Mouse (Mus musculus) left cerebral cortex, postnatal 14 days (tissue): ENCODE measurements at regions not wholly inside any gene's neighbourhood (a gene's known extent, or its start where the extent isn't known, plus 50 kb on each side); places are given as distances from the start of the nearest gene placed in this dataset.

Source experiments
- DNase-seq, 2 experiments: peaks; one replicate each; pipeline ENCODE4 v3.0.0; 2021 to 2022; ENCODE audit warnings: low spot score in 2 of 2, mixed read lengths in 1 of 2
- intact Hi-C: fragments of 180-260 bp; cut with DNase I; formaldehyde crosslinking; loops from one replicate; pipeline ENCODE4 v1.15.1; 2025

- intact Hi-C loops = no loop called here
Measured at GRCm38 (mm10) chr12:9839198-9839845, 269.4 kb downstream of the Osr1 start.

GRCm38 (mm10) chr12:9839949-9840348 lies 270.0 kb downstream of the Osr1 start:
- intact Hi-C loops = no loop called here
- DNase-seq = no peak

More at GRCm38 (mm10) chr12:9839198-9839845, 269.4 kb downstream of the Osr1 start:
- DNase-seq = no peak

DNA sequence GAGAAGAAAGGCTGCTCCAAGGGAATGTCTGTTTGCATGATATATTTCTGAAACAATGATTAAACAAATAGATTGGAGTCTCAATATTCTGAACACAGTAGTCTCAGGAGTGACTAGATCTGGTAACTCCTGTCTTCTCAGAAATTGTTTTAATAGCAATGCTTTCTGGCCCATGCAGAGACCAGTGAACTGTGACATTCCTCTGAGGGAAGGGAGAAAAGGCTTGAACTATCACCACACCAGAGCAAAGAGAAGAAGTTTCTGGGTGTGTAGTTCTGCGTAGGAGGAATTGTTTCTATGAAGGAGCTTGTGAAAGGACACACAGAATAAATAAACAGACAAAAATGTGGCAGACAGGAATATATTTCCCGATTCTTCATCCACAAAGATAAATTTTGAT lies 277.1 kb downstream of the Osr1 start:
- no peak for DNase-seq
- intact Hi-C loops = no loop called here

DNA sequence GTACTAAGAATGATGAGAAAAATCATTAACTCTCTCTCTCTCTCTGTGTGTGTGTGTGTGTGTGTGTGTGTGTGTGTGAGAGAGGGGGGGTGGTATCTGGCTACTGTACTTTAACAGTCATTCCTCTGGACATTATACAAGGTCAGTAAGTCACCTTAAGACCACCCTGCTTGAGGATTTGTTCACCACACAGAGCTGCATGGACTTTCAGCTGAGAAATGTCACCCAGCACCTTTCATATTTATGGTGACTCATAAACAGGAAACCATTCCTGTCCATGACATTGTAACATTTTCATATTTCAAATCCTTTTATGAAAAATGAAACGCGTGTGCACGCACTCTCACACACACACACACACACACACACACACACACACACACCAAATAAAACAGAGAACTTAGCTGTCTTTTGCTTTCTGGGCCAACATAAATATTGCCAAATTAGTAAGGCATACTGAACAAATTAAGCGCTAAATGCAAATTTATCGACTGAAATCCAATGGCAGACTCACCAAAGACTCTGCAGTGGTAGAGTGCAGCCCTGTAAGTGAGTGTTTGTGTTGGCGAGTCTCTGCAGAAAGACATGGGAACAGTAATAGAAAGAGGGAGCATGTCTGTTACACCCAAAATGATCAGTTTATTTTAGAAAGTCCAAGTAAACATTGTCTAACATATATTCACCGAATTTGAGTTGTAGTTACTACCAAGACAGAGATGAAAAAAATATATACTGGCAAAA lies 277.7 kb downstream of the Osr1 start:
- DNase-seq = no peak

GRCm38 (mm10) chr12:9855503-9856024 lies 285.6 kb downstream of the Osr1 start:
- DNase-seq = no peak
- intact Hi-C loops = no loop called here

More for the DNA sequence above, 277.7 kb downstream of the Osr1 start:
- intact Hi-C loops = no loop called here

DNA sequence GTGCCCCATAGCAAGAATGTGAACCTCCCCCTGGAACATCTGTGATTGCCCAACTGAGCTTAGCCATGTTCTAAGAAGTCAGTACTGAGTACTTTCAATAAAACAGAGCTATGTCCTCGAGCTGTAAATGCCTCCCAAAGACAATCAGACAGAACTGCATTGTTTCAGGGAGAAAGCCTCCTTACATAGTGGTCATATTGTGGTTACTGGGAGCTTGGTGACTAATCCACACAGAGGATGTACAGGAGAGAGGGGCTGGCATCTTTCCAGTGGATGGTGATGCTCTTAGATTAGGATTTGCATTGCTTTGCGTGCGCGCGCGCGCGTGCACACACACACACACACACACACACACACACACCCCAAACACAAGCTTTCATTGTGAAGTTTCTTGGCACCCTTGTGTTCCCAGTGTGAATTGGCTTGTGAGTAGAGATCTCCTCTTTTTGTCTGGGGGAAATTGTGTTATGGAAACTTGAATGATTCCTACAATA lies 286.3 kb downstream of the Osr1 start:
- DNase-seq = peak in 1 of 2 experiments; percentile 23
- intact Hi-C loops = no loop called here

GRCm38 (mm10) chr12:9857990-9858389 lies 288.1 kb downstream of the Osr1 start:
- peak; percentile 54 to 62 for DNase-seq
- intact Hi-C loops = no loop called here

DNA sequence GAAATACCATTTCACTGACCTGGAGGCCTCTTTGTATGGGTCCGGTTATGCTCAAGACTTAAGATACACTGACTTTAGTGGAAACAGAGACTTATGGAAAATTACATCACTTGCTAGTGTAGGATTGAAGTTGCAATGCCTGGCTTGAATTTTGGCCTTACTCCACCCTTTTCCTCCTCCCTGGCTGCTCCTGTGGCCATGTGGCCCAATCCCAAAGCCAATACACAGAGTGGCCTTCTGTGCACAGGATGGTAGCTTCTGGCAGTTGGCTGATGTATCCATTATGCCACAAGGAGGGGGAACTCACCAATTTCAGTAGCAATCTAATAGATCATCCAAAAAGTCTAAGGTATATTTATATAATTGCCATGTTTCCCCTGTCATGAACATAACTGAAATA lies 292.4 kb downstream of the Osr1 start:
- intact Hi-C loops = no loop called here
- DNase-seq = no peak

- intact Hi-C loops = no loop called here
- DNase-seq = peak in 1 of 2 experiments; percentile 4
Measured at GRCm38 (mm10) chr12:9872236-9872635, 302.3 kb downstream of the Osr1 start.

DNA sequence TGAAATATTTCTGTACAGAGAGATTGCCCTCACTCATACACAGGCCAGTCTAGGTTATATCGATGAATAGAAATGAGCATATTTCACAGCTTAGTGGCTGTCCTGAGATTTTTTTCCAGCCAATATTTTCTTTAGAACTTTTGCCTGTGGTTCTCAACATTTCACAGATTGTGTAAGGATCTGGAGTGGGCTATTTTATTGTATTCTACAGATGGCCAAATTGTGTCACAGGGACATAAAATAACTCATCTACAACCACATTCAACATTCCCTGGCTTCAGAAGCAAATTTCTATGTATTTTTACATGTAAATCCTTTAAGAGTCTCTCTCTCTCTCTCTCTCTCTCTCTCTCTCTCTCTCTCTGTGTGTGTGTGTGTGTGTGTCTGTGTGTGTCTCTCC lies 303.3 kb downstream of the Osr1 start:
- DNase-seq = peak in 1 of 2 experiments; percentile 28
- intact Hi-C loops = no loop called here

- intact Hi-C loops = no loop called here
- DNase-seq = no peak
Measured at GRCm38 (mm10) chr12:9874823-9875222, 304.9 kb downstream of the Osr1 start.

DNA sequence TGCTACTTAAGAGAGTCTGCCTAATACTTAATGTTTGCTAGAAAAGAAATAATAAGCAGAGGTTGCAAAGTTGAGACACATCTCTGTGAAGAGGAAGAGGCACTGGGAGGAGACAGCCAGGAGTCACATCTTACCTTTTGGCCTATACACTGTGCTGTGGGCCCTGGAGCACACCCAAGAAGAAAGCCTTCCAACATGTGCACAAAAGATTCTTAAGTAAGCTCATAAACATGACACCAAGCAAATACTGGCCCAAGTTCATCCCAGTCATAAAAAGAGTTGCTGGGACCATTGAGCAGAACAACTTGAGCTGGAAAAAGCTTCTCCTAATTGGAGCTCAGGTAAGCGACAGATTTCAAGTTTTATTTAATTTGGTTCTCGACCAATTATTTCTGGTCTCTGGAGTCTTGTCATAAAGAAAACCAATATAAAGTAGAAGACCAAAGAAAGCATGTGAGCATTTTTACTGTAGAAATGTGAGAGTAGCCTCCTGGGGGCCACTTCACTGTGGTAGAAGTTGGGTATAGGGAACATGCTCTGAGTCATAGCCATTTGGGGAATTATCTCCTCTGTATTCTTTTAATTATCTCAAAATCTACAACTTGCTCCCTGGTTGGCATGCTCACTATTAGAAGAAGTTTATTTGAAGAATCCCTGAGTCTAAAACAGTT lies 312.2 kb downstream of the Osr1 start:
- intact Hi-C loops = no loop called here
- no peak for DNase-seq

DNA sequence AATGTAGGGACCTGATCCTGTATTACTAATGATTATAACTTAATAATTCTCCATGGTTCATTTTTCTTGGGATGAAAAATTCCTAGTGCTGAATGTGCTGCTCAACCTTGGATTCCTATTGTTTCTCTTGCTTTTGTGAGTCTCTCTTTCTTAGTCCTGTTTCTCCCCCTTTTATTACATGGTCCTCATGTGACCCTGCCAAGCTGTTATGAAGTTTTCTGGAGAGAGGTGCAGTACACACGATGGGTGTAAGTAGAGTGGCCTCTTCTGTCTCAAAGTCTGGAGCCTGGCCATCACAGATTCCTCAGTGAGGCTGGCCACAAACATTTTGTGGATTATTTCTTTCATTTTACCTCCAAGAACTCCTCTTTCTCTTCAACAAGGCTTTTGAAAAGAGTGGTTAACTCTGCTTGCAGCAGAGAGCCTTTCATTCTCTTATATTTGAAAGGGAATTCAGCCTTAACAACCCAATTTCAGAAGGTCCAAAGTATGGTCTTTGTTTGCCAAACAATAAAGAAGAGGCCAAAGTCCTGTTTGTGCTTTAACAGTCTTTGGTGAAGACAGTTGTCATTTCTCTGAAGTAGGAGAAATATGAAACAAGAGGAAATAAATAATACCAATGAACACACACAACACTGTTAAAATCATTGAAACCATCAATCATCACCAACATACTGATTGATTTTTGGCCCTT lies 313.3 kb downstream of the Osr1 start:
- intact Hi-C loops = no loop called here
- DNase-seq = no peak

DNA sequence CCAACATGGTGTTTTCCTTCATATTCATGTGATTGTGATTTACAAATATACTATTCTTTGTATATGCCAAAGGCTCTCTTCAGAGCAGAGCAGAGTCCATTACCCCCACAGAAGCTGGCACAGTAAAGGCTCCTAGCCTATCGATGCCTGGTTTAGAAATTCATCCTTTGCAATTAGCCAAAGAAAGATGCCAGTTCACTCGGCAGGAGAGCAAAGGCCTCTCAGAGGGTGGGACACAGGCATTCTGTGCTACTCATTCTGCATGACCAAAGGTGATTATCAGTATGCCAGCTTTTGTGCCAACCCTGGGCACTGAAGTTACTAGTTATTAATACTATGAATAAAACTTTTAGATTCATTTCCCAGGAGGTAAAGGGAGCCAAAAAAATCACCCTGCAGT lies 324.6 kb downstream of the Osr1 start:
- intact Hi-C loops = no loop called here

GRCm38 (mm10) chr12:9897980-9898379 lies 328.1 kb downstream of the Osr1 start:
- no peak for DNase-seq
- intact Hi-C loops = no loop called here

More for the DNA sequence above, 324.6 kb downstream of the Osr1 start:
- DNase-seq = no peak

- intact Hi-C loops = no loop called here
- no peak for DNase-seq
Measured at GRCm38 (mm10) chr12:9898420-9898819, 328.5 kb downstream of the Osr1 start.

DNA sequence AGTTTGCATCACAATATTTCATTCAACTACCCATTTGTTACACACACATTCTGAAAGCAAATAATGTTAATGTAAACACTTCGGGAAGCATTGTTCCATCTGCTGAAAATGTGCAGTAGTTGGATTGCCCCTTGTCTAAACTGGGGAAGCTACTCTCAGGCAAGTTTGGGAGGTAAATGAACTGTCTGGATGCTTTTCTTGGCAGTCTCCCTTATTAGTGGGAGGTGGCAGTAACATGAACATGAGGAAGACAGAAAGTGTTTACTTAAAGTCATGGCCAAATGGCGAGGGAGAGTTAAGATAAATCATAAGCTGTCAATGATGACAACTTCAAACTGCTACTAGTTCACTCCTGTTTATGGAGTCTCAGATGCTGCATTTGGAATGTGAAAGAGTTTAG lies 332.0 kb downstream of the Osr1 start:
- intact Hi-C loops = no loop called here
- no peak for DNase-seq

GRCm38 (mm10) chr12:9903702-9904231 lies 333.9 kb downstream of the Osr1 start:
- intact Hi-C loops = no loop called here
- DNase-seq = no peak

GRCm38 (mm10) chr12:9912333-9912732 lies 342.4 kb downstream of the Osr1 start:
- no peak for DNase-seq
- intact Hi-C loops = no loop called here
